Mouse (Mus musculus): ENCODE measurements around the gene Snx33. TPM values are rescaled to one million over a fixed set of nuclear protein-coding genes. Genes with fewer than 3 reads are reported as not detected.

Snx33 gene
- total RNA-seq, 2 experiments from 2014 or later = 24.2 to 27.9 TPM

GRCm38 (mm10) chr9:56890522-56891250, 37.5 kb downstream of the Snx33 start:
- no peak for DNase-seq

- peak; percentile 57 to 83 for DNase-seq
These were observed 38.4 kb downstream of the Snx33 start for GRCm38 (mm10) chr9:56889817-56890216.

DNA sequence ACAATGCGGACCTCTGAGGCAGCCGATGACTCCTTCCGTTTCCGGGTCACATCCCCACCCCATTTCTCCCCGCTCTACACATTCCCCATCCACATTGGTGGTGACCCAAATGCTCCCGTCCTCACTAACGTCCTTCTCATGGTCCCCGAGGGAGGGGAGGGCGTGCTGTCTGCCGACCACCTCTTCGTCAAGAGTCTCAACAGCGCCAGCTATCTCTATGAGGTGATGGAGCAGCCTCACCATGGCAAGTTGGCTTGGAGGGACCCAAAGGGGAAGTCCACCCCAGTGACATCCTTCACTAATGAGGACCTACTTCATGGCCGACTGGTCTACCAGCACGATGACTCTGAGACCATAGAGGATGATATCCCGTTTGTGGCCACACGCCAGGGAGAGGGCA, 40.6 kb downstream of the Snx33 start:
- no peak for DNase-seq

- no peak for DNase-seq
These were observed 41.6 kb downstream of the Snx33 start for GRCm38 (mm10) chr9:56886601-56887000.

- DNase-seq = peak in 1 of 2 experiments; percentile 35
These were observed 42.1 kb downstream of the Snx33 start for GRCm38 (mm10) chr9:56886113-56886512.

DNA sequence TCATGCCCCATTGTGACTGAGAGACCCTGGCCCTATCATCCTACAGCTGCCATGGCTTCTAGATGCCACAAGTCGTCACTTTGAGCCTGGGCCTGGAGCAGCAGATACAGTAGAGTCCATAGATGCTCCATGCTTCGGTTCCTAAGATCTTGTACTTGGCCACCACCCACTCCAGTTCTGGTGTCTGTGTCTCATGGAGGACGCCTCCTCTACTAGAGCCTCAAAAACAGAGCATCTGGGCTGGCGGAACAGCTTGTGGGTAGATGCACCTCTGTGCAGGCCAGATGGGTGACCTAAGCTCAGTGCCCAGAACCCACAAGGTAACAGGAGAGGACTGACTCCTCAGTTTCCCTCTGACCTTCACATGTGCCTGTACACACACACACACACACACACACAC, 43.8 kb downstream of the Snx33 start:
- no peak for DNase-seq

DNA sequence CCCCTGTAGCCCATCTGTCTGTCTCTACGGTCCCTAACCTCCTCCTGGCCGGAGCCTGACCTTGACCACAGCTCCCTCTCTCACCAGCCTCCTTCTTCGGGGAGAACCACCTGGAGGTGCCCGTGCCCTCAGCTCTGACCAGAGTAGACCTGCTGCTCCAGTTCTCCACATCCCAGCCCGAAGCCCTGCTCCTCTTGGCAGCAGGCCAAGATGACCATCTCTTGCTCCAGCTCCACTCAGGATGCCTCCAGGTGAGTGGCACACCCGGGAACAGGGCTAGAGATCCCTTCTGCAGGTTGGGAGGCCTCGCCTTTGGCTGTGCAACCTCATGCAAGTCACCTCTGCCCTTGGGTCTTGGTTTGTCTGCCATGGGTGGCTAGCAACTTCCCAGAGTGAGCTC, 44.7 kb downstream of the Snx33 start:
- DNase-seq = no peak

DNA sequence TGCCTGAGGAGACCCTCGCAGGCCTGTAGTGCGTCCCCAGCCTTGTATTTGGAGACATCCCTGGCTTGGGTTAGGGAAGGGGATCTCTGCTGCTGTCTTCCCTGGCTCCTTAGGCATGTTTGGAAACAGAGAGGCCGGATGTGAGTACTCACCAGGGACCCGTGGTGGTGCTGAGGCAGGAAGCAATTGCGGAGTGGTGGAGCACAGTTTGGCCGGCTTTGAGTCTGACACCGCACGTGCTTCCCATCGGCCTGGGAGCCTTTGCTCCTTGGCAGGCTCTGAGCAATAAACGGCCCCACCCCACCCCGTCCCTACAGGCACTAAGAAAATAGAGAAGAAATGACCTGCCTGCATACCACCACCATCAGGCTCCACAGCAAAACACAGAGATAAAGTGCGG, 45.4 kb downstream of the Snx33 start:
- DNase-seq = peak in 1 of 2 experiments; percentile 48

- no peak for DNase-seq
These were observed 45.9 kb downstream of the Snx33 start for GRCm38 (mm10) chr9:56882283-56882682.

- DNase-seq = no peak
These were observed 46.6 kb downstream of the Snx33 start for GRCm38 (mm10) chr9:56881539-56882082.

DNA sequence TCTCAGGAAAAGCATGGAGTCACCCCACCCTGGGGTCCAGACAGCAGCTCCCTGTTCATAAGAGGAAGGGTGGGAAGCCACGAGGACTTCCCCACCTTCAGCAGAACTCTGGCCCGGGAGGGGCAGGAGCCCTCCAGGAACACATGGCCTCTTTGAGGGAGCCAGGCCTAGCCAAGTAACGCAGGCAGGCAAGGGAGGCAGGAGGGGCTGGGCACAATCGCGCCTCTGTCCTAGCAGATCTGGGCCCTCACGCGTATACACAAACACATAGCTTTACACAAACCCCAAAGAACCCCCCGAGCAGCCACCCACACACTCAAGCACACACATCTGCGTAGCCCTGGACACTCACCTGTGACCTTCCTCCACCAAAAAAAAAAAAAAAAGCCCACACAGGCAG, 47.4 kb downstream of the Snx33 start:
- no peak for DNase-seq

DNA sequence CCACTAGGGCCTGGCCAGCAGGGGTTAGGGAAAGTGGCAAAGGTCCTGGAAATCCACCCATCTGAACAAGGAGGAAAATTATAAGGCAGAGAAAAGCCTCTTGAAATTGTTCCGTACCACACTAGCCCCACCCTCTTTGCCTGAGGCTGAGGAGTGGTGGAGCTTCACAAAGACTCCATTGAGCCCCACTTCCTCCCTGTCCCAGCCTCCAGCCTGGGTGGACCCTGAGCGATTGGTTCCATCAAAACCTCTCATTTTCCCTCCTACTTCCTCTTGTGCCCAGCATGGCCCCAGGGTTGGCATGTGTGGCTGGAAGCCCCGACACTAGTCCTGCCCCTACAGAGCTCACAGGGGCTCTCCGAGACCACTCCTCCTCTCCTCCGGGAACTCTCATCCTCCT, 50.9 kb downstream of the Snx33 start:
- no peak for DNase-seq

- peak in 1 of 2 experiments; percentile 31 for DNase-seq
These were observed 51.4 kb downstream of the Snx33 start for GRCm38 (mm10) chr9:56876784-56877183.

- peak; percentile 30 to 45 for DNase-seq
These were observed 55.1 kb downstream of the Snx33 start for GRCm38 (mm10) chr9:56873097-56873496.

DNA sequence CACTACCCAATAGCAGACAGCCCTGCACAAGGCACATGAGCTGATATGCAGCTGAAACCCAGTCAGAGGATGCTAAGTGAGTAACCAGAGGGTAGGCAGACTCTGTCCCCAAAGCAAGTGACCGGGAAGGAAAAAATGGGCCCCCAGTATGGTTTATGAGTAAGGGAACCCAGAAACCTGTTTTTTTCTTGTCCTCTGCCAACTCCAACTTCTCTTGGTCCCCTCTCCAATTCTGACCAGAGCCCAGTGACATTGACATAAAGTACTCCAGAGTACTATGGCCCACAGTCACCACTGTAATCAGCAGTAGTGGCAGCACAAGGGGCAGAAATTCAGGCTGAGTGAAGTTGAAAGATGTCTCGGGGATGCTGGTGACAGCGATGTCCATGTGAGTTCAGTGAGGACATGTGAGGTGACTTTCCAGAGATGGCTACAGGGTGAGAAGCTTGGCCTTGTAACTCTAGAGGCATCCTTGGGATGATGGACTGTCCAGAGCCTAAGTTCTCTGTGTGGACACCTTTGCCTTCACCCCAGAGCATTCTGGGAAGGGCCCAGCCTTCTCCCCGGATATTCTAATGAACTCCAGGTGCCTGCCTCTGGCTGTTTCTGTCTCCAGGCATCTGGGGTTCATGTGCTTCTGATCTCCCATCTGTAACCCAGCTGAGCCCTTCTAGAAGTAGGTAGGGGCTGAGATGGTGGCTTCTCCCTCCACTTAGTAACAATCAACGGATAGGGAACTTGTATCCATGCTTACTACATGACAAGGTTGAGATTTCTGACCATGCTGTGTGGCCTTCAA, 55.9 kb downstream of the Snx33 start:
- DNase-seq = no peak

- no peak for DNase-seq
These were observed 57.0 kb downstream of the Snx33 start for GRCm38 (mm10) chr9:56871191-56871590.

DNA sequence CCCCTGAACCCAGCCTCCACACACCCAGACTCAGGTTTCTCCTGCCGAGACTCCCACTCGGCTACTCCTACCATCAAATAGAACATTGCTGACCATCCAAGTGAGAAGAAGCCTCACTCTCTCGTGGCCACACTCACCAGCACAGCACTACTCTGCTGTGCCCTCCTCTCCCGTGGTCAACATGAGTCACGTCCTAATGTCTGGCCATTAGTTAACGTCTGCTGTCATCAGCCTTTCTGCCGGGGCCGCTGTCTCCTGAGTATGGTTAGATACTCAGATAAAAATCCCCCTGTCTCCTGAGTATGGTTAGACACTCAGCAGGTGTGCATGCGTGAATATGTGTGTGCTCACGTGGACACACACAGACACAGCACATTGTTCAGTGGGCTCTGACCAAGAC, 57.4 kb downstream of the Snx33 start:
- peak; percentile 55 to 65 for DNase-seq

GRCm38 (mm10) chr9:56869552-56869951, 58.6 kb downstream of the Snx33 start:
- no peak for DNase-seq

GRCm38 (mm10) chr9:56868292-56868691, 59.9 kb downstream of the Snx33 start:
- DNase-seq = no peak

Measured in adrenal gland, postnatal 36 days (tissue).